Mouse (Mus musculus) E14TG2a.4 (cell line): ENCODE data around the gene Zfhx3.

Experiments
- H3K27me3 ChIP-seq: 2 replicates; pipeline ENCODE4 v1.6.1; 2014; ENCODE audit warnings: low read length, control low read depth; ENCODE audit not compliant: insufficient read depth
- H3K36me3 ChIP-seq: 2 replicates; pipeline ENCODE4 v1.6.1; 2014; ENCODE audit warnings: low read length, control low read depth; ENCODE audit not compliant: insufficient read depth
- H3K4me1 ChIP-seq: replicated peaks from 2 replicates; pipeline ENCODE4 v1.6.1; 2014; ENCODE audit warnings: low read depth, low read length, control low read depth
- H3K4me3 ChIP-seq: replicated peaks from 2 replicates; pipeline ENCODE4 v1.5.1; 2014; ENCODE audit warnings: mild to moderate bottlenecking, low read length
- H3K9me3 ChIP-seq: 2 replicates; pipeline ENCODE4 v1.6.1; 2014; ENCODE audit warnings: low read length, control low read depth
- CTCF ChIP-seq: conservative IDR thresholded peaks from 2 replicates; pipeline ENCODE4 v1.5.1; 2014; ENCODE audit warnings: low read length
- NANOG ChIP-seq: IDR thresholded peaks from 2 replicates; pipeline ENCODE4 v1.6.1; 2014; ENCODE audit warnings: borderline replicate concordance, low read length, mixed read lengths
- POU5F1 ChIP-seq: IDR thresholded peaks from 2 replicates; pipeline ENCODE4 v1.6.1; 2014; ENCODE audit warnings: low read length, borderline replicate concordance

The Zfhx3 gene

GRCm38 (mm10) chr8:108305368-108305767 is 362.9 kb downstream of the Zfhx3 start:
- no peaks in the 10 kb centered on the region for H3K9me3 ChIP-seq
- peaks cover 15% of the 10 kb centered on the region for H3K4me1 ChIP-seq
- H3K36me3 ChIP-seq: no peaks in the 10 kb centered on the region

DNA sequence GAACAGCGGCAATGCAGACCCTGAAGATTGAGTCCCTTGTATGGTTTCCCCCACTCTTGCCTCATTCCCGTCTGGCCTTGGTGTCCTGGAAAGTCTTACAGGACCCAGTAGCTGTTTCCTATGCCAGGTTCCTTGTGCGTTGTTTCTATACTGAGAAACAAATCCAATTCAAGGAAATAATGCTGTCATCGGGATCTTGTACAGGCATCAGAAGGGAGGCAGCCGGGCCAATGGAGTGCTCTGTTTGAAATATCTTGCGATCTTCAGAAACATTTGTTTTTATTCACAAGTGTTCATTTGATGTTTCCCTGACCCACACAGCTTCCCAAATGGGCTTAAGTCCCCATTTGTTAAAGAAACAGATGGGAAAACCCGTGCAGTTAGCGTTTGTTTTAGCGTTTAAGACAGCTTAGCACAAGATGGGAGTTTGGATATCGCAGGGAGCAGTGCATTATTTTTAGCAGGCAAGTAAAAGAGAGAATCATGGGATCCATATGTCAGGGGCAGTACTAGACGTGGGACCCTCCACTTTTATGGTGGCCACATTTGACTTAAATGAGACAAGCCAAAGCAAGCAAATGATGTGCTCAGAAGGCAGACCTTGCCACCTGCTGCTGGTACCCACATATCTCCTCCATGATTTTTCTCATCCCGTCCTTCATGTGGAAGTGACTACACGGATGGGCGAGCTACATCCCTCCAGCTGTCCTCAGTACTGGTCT is 367.2 kb downstream of the Zfhx3 start:
- Histone ChIP-seq H3K9me3 (no peaks in the 10 kb centered on the region), H3K27me3 (no peaks in the 10 kb centered on the region; the same call in 1 of the 2 replicates), H3K36me3 (no peaks in the 10 kb centered on the region), H3K4me1 (no peaks in the 10 kb centered on the region), H3K4me3 (no peak overlapping the region)
- no peak for TF ChIP-seq POU5F1
- no peak for TF ChIP-seq NANOG
- no peak for TF ChIP-seq CTCF

More at GRCm38 (mm10) chr8:108305368-108305767, 362.9 kb downstream of the Zfhx3 start:
- H3K4me3 ChIP-seq: no peak overlapping the region
- peaks cover 20% of the 10 kb centered on the region for H3K27me3 ChIP-seq
- no peak for TF ChIP-seq CTCF
- TF ChIP-seq POU5F1: no peak
- TF ChIP-seq NANOG: no peak

DNA sequence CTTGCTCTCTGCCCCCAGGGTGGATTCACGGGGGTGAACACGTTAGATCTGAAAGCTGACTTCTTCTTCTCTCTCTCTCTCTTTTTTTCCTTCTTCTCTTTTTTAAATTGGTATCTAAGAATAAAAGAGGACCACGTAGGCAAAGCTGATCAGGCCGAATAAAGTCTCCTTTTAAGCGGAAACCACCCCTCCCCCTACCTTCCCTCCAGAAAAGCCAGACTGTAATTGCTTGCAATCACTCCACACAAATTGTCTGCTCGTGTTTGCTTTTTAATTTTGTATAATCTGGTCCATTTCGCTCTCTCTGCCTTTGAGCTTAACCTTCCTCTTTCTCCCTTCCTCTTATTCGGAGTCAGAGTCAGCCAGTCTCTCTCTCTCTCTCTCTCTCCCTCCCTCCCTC is 372.6 kb downstream of the Zfhx3 start:
- no peaks in the 10 kb centered on the region for H3K9me3 ChIP-seq
- H3K36me3 ChIP-seq: no peaks in the 10 kb centered on the region
- H3K27me3 ChIP-seq: no peaks in the 10 kb centered on the region; the same call in 1 of the 2 replicates
- H3K4me1 ChIP-seq: no peaks in the 10 kb centered on the region
- TF ChIP-seq POU5F1: no peak
- H3K4me3 ChIP-seq: no peak overlapping the region

DNA sequence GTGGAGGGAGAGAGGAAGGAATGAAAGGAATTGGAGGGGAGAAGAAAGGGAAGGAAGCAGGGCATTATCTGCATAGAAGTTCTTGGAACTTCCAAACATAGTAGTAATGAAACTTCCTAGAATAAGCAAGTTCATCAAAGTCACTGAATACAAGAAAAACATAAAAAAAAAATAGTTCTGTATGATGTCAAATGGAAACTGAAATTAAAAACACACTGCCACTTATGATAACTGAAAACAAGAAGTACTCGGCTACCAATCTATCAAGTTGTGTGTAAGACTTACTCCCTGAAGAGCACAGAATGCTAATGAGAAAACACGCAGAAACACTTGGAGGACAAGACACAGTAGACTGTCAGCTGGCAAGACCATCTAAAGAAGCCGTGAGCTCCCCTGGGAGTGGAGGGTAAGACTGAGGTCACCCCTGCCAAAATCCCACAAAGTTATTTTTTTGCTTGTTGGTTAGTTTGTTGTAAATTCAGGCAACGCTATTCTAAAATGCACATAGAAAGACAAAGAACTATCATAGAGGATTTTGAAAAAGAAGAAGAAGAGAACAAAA is 375.2 kb downstream of the Zfhx3 start:
- Histone ChIP-seq H3K4me1 (no peaks in the 10 kb centered on the region), H3K9me3 (no peaks in the 10 kb centered on the region), H3K27me3 (no peaks in the 10 kb centered on the region; the same call in 1 of the 2 replicates), H3K36me3 (no peaks in the 10 kb centered on the region), H3K4me3 (no peak overlapping the region)
- TF ChIP-seq CTCF (no peak), POU5F1 (no peak), NANOG (no peak)

- Histone ChIP-seq H3K9me3 (no peaks in the 10 kb centered on the region), H3K4me1 (no peaks in the 10 kb centered on the region), H3K36me3 (no peaks in the 10 kb centered on the region), H3K27me3 (no peaks in the 10 kb centered on the region), H3K4me3 (no peak overlapping the region)
- TF ChIP-seq CTCF (no peak), NANOG (no peak), POU5F1 (no peak)
These were observed 385.3 kb downstream of the Zfhx3 start for GRCm38 (mm10) chr8:108327711-108328110.

DNA sequence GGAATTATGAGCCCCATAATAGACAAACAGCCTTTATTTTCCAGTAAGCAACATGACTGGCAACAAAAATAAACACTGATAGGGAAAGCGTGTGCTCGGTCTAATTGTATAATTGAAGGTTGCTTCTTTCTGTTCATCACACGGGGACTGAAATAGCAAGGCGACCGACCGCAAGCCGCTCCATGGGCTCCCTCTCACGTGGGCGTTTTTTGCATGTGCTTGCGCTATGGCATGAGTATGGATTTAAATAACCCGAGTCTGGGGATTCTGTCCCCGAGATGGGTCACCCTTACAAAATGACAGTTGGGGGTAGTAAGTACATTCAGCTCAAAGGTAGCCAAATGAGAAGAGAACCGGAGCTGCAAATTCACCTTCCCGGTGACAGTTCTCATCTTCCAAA is 405.9 kb downstream of the Zfhx3 start:
- Histone ChIP-seq H3K36me3 (no peaks in the 10 kb centered on the region), H3K4me3 (no peak overlapping the region), H3K9me3 (no peaks in the 10 kb centered on the region), H3K27me3 (peaks cover 2% of the 10 kb centered on the region; the same call in 1 of the 2 replicates), H3K4me1 (no peaks in the 10 kb centered on the region)
- TF ChIP-seq POU5F1: no peak

GRCm38 (mm10) chr8:108348776-108349175 is 406.3 kb downstream of the Zfhx3 start:
- Histone ChIP-seq H3K4me3 (no peak overlapping the region), H3K4me1 (no peaks in the 10 kb centered on the region), H3K9me3 (no peaks in the 10 kb centered on the region), H3K36me3 (no peaks in the 10 kb centered on the region), H3K27me3 (peaks cover 2% of the 10 kb centered on the region; the same call in 1 of the 2 replicates)
- TF ChIP-seq CTCF (no peak), NANOG (no peak), POU5F1 (no peak)

DNA sequence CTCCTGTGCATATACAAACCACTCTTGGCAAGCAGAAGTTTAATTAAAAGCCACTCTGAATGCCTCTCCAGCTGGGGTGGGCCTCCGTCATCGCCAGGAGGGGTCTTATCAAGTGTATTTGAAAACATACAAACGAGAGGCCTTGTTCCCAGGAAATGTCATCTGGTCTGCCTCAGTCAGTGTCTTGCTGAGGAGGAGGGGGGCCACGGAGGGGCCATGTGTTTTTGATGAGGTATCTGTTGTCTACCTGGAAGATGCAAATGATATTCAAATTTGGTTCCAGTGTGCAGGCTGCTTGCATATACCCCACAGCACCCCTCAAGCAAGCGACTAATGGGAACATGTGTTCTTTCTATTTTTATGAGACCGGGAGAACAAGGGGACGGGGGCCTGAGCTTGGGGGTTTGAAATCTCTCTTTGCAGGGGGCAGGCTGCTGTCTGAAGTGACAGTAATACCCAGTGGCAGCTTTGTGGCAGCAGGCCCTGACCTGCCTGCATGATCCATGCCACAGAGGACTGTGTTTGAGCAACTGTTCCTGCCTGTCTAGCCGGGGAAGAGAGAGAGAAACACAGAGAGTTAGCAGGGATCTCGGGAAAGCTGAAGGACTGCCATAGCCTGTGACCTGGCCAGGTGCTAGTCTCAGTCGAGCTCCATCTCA is 412.8 kb downstream of the Zfhx3 start:
- no peaks in the 10 kb centered on the region for H3K36me3 ChIP-seq
- no peaks in the 10 kb centered on the region for H3K4me1 ChIP-seq
- no peak overlapping the region for H3K4me3 ChIP-seq
- no peak for TF ChIP-seq CTCF
- no peak for TF ChIP-seq NANOG
- no peak for TF ChIP-seq POU5F1
- H3K27me3 ChIP-seq: no peaks in the 10 kb centered on the region
- no peaks in the 10 kb centered on the region for H3K9me3 ChIP-seq

- Histone ChIP-seq H3K4me1 (peaks cover 9% of the 10 kb centered on the region; the same call in 1 of the 2 replicates), H3K36me3 (no peaks in the 10 kb centered on the region), H3K9me3 (no peaks in the 10 kb centered on the region), H3K27me3 (no peaks in the 10 kb centered on the region), H3K4me3 (no peak overlapping the region)
- no peak for TF ChIP-seq POU5F1
- TF ChIP-seq NANOG: no peak
- no peak for TF ChIP-seq CTCF
These were observed 419.0 kb downstream of the Zfhx3 start for GRCm38 (mm10) chr8:108361402-108361801.
